Mouse (Mus musculus) kidney, postnatal 25 days (tissue): ENCODE results near the gene Snx5.
A peak's percentile ranks its signal among the peaks of the same experiment; 100 is the strongest.

Experiments
- DNase-seq, 2 experiments: peaks; one replicate each; pipeline ENCODE4 v3.0.0; 2021; ENCODE audit warnings: mixed read lengths in 2 of 2

Snx5 gene

DNA sequence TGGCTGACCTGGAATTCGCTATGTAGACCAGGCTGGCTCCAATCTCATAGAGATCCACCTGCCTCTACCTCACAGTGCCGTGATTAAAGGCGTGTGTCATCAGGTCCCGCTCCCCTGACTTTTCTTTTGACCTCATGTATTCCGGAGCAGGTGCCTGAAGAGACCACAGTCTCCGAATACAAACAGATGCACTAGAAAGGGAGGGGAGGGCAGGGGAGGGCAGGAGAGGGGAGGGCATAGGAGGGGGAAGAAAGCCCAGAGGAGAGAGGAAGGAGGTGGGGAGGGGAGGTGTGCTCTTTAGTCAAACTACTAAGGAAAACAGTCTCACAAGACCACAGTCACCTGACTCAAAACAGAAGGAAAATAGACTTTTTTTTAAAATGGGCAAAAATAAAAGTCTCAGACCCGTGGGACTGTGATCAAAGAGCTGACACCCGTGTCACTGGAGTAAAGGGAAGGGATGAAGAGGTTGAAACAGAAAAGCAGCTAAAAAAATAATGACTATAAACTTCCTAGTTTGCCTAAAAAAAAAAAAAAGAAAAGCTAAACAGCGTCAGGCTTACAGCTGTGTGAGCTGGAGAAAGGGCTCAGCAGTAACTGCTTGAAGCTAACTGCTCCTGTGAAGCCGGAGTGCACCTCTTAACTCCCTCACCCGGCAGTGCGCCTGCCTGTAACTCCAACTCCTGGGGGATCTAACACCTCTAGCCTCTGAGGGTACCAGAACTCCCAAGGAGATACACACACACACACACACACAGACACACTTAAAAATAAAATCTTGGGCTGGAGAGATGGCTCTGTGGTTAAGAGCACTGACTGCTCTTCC lies 42.0 kb downstream of the Snx5 start:
- no peak for DNase-seq

DNA sequence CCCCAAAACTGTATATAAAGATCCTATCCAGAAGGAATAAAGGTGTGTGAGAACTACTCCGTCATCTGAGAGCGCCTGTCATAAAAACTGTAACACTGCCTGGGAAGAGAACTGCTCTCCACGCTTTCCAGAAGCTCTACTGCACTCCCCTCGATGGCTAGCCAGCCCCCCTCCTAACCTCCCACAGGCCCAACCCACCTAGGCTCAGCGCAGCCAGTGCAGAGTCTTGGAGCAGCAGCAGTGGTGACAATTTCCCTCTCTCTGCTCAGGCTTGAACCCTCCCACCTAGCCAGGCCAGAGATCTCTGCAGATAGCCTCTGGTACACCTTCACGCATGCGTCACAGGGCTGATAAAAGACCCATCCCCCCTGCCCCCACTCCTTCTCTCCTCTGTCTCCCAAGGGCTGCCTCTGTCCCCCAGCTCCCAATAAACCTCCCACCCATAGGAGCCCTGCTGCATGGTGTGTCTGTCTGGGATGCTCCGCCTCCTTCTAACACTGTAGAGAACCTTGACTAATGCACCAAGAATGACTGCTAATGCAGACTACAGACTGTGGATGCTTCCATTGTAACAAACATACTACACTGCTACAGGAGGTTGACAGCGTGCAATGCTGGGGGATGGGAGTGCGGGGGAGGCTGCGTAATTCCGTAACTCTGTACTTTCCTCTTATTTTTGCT lies 43.7 kb downstream of the Snx5 start:
- no peak for DNase-seq

DNA sequence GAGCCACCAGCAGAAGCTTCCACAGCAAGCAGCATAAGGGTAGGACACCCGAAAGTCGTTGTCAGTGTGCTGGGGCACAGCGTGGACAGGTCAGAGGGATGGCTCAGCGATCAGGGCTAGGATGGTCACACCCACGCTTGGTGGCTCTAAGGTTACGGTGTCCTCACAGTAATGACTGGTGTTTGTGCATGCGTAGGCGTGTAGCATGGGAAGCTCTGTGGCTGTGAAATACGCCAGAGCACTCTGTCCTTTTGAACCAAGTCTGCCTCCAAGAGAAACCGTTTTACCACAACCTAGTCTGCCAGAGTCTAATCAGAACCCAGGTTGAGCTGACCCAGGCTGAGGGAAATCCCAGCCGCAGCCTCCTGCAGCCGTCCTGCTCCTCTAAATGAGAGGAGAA lies 46.4 kb downstream of the Snx5 start:
- DNase-seq, result no peak

DNA sequence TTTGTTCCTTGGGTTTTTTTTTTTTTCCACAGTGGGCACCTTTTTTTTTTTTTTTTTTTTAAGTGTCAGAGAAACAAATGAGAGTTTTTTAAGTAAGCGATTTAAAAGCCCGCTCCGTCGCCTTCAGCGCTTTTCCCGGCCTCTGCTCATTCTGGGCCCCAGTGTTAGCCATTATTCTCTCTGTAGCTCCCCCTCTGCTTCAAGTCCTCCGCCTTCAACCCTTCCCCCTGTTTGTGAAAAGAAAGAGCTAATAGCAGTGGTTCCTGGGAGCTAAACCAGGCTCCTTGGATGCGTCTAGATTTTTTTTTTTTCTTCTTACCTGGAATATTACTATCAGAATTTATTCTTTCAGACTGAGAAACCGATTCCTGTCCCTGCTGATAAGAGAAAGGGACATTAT lies 55.1 kb downstream of the Snx5 start:
- no peak for DNase-seq

DNA sequence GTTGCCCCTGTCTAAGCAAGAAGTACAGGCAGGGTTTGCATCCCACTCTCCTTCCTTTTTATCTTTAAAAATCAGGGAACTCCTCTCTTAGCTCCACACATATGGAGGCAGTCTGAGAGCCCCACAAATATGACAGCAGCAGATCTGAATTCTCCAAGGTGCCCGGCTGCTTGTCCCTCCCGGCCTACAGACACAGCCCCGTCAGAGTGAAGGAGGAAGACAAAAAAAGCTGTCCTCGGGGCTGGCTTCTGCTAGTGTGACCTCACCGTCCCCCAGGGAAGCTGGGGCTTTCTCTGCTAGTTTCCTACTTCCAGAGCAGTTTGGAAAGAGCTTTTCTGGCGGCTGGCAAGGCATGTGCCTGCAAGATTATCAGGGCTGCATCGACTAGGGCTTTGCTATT lies 55.5 kb downstream of the Snx5 start:
- DNase-seq, result peak; percentile 19 to 61

DNA sequence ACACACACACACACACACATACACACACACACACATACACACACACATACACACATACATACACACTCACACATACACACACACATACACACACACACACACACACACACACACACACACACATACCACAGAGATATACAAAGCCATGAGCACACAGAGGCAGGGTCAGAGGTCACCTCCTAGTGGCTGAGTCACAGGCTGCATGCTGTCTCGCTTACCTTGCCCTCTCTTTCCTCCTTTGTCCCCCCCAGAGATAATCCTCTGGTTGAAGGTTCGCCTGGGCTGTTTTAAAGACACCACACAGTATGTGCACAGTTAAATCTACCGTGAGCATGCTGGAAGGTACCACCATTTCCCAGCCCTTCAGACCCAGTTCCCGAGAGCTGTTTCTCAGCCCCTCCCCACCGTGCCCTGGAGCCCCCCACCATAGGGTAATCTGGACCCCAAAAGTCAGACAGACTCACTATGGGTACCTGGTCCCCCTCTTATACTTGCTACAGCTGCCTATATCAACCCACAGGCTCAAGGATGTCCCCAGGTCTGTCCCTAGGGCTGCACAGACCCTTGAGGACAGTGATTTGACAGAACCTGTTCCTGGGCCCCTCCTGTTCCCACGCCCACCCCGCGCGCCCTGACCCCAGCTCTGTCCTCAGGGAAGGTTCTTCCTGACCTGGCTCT lies 56.1 kb downstream of the Snx5 start:
- DNase-seq, result no peak

DNA sequence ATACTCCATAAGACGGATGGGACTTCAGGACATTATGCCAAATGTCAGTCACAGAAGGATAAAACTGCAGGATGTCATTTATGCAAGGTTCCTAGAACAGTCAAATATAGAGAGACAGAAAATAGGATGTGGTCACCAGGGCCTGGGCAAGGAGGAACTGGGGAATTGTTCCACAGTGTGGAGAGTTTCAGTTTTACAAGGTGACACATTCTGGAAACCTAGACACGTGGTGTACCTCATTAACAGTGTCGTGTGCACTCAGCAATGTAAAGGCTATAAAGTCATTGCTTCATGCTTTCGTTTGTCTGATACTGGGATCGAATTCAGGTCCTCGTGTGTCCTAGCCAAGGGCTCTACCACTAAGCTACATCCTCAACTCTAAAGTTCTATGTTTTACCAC lies 56.9 kb downstream of the Snx5 start:
- no peak for DNase-seq

DNA sequence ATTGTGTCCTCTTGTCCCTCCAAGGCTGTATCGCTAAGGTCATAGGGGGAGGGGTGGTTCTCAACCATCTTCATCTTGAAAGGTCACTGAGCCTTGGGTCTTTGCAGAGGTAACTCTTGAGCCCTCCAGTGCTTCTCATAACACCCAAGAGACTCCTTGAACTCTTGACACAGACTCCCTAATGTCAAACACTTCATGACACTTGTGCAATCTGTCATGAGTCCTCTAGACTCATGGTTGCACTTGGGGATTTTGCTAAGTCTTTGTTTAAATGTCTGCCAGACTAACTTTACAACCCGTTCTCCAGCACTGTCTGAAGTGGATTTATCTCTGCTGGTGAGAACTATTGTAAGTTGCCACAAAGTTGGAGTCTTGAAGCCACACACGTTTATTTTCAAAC lies 61.3 kb downstream of the Snx5 start:
- no peak for DNase-seq

DNA sequence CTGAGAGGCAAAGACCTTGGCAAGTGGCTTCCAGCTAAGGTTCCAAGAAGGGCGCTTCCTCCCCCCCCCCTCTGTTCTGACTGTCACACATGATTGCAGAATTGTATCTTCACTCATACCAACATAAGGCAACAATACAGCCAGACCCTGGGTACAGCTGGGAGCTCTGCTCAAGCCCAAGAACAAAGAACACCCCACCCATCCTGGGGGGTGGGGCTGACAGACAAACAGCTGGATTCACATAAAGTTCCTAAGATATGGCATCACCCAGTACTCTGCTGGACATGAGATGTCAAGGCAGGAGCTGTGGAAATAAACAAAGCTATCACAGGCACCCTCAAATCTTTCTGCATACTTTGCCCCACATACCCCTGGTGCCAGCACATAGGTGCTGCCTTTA lies 63.3 kb downstream of the Snx5 start:
- DNase-seq, result no peak

DNA sequence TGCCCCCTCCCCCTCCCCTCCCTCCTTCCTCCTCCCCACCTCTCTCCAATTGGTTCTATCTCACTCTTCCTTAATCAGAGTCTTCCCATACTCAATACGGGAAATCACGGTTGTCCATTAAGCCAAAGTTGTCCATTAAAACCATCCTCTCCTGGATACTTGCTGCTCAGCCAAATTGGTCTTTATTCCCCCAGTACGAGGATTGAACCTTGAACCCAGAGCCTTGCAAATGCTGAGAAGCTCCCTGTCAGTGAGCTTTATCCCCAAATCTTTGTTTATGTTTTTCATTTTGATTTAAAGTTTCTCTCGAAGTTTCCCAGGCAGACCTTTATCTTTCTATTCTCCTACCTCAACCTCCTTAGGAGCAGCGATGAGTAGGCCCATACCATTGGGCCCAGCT lies 67.7 kb downstream of the Snx5 start:
- peak in 1 of 2 experiments; percentile 14 for DNase-seq

DNA sequence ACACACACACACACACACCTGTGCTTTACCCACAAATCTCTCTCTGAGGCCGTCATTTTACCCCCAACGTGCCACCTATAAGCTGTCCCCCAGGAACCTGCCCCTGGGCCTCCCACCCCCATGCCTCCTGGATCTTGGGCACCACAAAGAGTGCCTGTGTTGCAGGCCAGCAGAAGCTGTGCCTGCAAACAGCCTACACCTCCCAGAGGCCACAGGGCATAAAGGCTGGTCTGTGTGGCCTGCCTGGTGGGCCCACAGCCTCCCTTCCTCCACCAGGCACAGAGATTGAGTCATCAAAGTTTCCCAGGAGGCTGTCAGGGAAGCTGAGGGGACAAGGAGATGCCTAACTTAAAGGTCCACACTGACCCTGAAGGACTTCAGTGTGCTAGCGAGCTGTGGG lies 68.1 kb downstream of the Snx5 start:
- DNase-seq, result no peak

DNA sequence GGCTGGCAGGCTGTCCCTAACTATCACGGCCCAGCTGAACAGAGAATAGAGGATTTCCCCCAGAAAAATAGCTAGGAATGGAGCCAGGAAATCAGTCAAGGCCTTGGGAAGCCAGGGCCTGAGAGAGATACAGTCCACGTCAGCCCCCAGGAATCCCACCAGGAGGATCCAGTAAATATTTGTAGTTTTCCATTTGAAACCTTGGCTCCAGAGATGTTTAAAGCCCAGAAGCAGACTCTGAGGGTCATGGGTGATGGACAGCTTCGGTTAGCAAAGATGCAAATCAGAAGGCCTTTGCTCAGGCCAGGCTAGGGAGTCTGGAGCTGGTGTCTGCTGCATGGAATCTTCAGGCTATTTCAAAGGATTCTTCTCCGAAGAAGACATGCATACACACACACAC lies 68.6 kb downstream of the Snx5 start:
- peak in 1 of 2 experiments; percentile 9 for DNase-seq
